14 mouse cellular contexts compared by ENCODE assay signal in genomic region chr10:75743369-75743768, GRCm38 (mm10). TPM values are rescaled to one million over a fixed set of nuclear protein-coding genes. Genes with fewer than 3 reads are reported as not detected.
A peak's percentile ranks its signal among the peaks of the same experiment; 100 is the strongest.
DNase-seq lines count a peak whose midpoint lies in the region; ATAC-seq and TF ChIP-seq lines count a peak whose summit lies in the region.
"Had no signal": no experiment of that assay in that cellular context is flagged by ENCODE, and none has a peak within 500 bp of the region (broad histone marks: within the 10 kb centered on the region; RNA-seq: fewer than 3 reads in every experiment).

No protein-coding gene starts in this region.

- no peak for DNase-seq in forebrain, embryonic 11.5 days (ENCODE audit: low spot score)
- DNase-seq in cerebellum, postnatal 14 days, result peak; percentile 38 to 66
- DNase-seq in layer of hippocampus, adult 2 months (ENCODE audit: low spot score in 2 of 2), result peak; percentile 75 to 83
- DNase-seq in right cerebral cortex, adult 18-20 months, result peak; percentile 86
- DNase-seq in adrenal gland, postnatal 4 days (ENCODE audit: low spot score in 2 of 2), result no peak
- DNase-seq in embryo, embryonic 11 days, result no peak
- no peak for DNase-seq in gastrocnemius, postnatal 4 days (ENCODE audit: low spot score in 2 of 2)

- no peak for TF ChIP-seq CTCF in layer of hippocampus, adult 2 months (conservative IDR thresholded peaks at IDR 0.05)

- no peaks in the 10 kb centered on the region for H3K4me1 ChIP-seq in forebrain, embryonic 13.5 days
- H3K4me1 ChIP-seq in forebrain, embryonic 11.5 days (replicated peaks; ENCODE audit: control insufficient read depth, insufficient read depth, low read length), result no peaks in the 10 kb centered on the region
- H3K4me1 ChIP-seq: liver, embryonic 15.5 days; neural tube, embryonic 12.5 days had no signal

- H3K9ac ChIP-seq in forebrain, embryonic 13.5 days, result no peak overlapping the region
- no peak overlapping the region for H3K9ac ChIP-seq in forebrain, embryonic 11.5 days (ENCODE audit: low read length)
- H3K9ac ChIP-seq: liver, embryonic 15.5 days; neural tube, embryonic 12.5 days had no signal

- peak; percentile 40 for ATAC-seq in forebrain, embryonic 13.5 days
- ATAC-seq in forebrain, embryonic 11.5 days (replicated peaks; ENCODE audit: low FRiP score), result no peak

- no peak overlapping the region for H3K4me2 ChIP-seq in forebrain, embryonic 13.5 days
- no peak overlapping the region for H3K4me2 ChIP-seq in forebrain, embryonic 11.5 days (ENCODE audit: low read depth, low read length, severe bottlenecking)
- H3K4me2 ChIP-seq: liver, embryonic 15.5 days; neural tube, embryonic 12.5 days had no signal

- no peak overlapping the region for H3K4me3 ChIP-seq in forebrain, embryonic 13.5 days
- H3K4me3 ChIP-seq in forebrain, embryonic 11.5 days (ENCODE audit: low read depth, low read length), result no peak overlapping the region
- peak overlapping the region; percentile 24; the same call in 1 of the 2 replicates for H3K4me3 ChIP-seq in layer of hippocampus, adult 2 months
- H3K4me3 ChIP-seq: liver, embryonic 15.5 days; neural tube, embryonic 12.5 days had no signal

- no peaks in the 10 kb centered on the region for H3K27me3 ChIP-seq in forebrain, embryonic 13.5 days
- H3K27me3 ChIP-seq in forebrain, embryonic 11.5 days (ENCODE audit: control insufficient read depth, insufficient read depth, low read length), result no peaks in the 10 kb centered on the region
- H3K27me3 ChIP-seq: liver, embryonic 15.5 days; neural tube, embryonic 12.5 days had no signal

- peaks cover 91% of the 10 kb centered on the region for H3K36me3 ChIP-seq in forebrain, embryonic 13.5 days (ENCODE audit: poor library complexity, severe bottlenecking)
- H3K36me3 ChIP-seq in forebrain, embryonic 11.5 days (ENCODE audit: control insufficient read depth, insufficient read depth, low read length), result peaks cover 18% of the 10 kb centered on the region; the same call in 1 of the 2 replicates

- WGBS in forebrain, embryonic 13.5 days, result 88% methylated on average over 12 of the region's 12 CpGs
- 93% methylated on average over 12 of the region's 12 CpGs for WGBS in forebrain, embryonic 11.5 days

- peak overlapping the region; percentile 63 for H3K27ac ChIP-seq in forebrain, embryonic 13.5 days
- no peak overlapping the region for H3K27ac ChIP-seq in forebrain, embryonic 11.5 days (ENCODE audit: low read depth, low read length)
- H3K27ac ChIP-seq in layer of hippocampus, adult 2 months, result peak overlapping the region; percentile 85
- H3K27ac ChIP-seq: liver, embryonic 15.5 days; neural tube, embryonic 12.5 days had no signal

- no peaks in the 10 kb centered on the region for H3K9me3 ChIP-seq in forebrain, embryonic 13.5 days (replicated peaks)
- no peaks in the 10 kb centered on the region for H3K9me3 ChIP-seq in forebrain, embryonic 11.5 days (ENCODE audit: control insufficient read depth, low read length)
- H3K9me3 ChIP-seq: liver, embryonic 15.5 days; neural tube, embryonic 12.5 days had no signal

RNA-seq across cellular contexts. Expression of gene Cabin1, which starts 20.8 kb away (rescaled TPM):
- 36.9 and 46.1 TPM in 2 replicates for polyA plus RNA-seq in forebrain, embryonic 13.5 days (2015; fragmentation: Nextera tagmentation; extraction: Ambion mirVana)
- polyA plus RNA-seq in forebrain, embryonic 11.5 days (2014; fragmentation: Nextera tagmentation; extraction: Ambion mirVana), result 41.8 and 49.1 TPM in 2 replicates
- total RNA-seq in layer of hippocampus, adult 2 months (2021), result 10 to 100 TPM; 68.0 to 70.4 TPM
- 10 to 100 TPM; 49.4 to 58.5 TPM for total RNA-seq in adrenal gland, postnatal 4 days (2021)
- 10 to 100 TPM; 29.1 to 30.4 TPM for total RNA-seq in gastrocnemius, postnatal 4 days (2021)

RNA-seq across cellular contexts. Expression of gene Ddt, which starts 29.8 kb away (rescaled TPM):
- 72.2 and 87.4 TPM in 2 replicates for polyA plus RNA-seq in forebrain, embryonic 13.5 days (2015; fragmentation: Nextera tagmentation; extraction: Ambion mirVana)
- 81.2 and 84.3 TPM in 2 replicates for polyA plus RNA-seq in forebrain, embryonic 11.5 days (2014; fragmentation: Nextera tagmentation; extraction: Ambion mirVana)
- 10 to 100 TPM; 42.3 to 46.4 TPM for total RNA-seq in layer of hippocampus, adult 2 months (2021)
- 10 to 100 TPM; 57.0 to 67.9 TPM for total RNA-seq in adrenal gland, postnatal 4 days (2021)
- 10 to 100 TPM; 28.2 to 29.4 TPM for total RNA-seq in gastrocnemius, postnatal 4 days (2021)

RNA-seq across cellular contexts. Expression of gene Gm20441, which starts 37.4 kb away (rescaled TPM):
- polyA plus RNA-seq in forebrain, embryonic 13.5 days (2015; fragmentation: Nextera tagmentation; extraction: Ambion mirVana), result not detected in 2 replicates
- polyA plus RNA-seq in forebrain, embryonic 11.5 days (2014; fragmentation: Nextera tagmentation; extraction: Ambion mirVana), result not detected in 2 replicates
- under 1 TPM in 1 of 2 experiments, not detected in 1; 0.56 TPM for total RNA-seq in layer of hippocampus, adult 2 months (2021)
- total RNA-seq in adrenal gland, postnatal 4 days (2021), result under 1 TPM in 1 of 2 experiments, not detected in 1; 0.82 TPM
- total RNA-seq in gastrocnemius, postnatal 4 days (2021), result not detected
- total RNA-seq: adrenal gland, adult 18-20 months; hematopoietic stem cell, adult 5-6 weeks; megakaryocyte-erythroid progenitor cell, adult 5-6 weeks had no signal
- polyA plus RNA-seq: embryonic facial prominence, embryonic 11.5 days; liver, embryonic 15.5 days; neural tube, embryonic 12.5 days had no signal

RNA-seq across cellular contexts. Expression of gene Gstt3, which starts 37.8 kb away (rescaled TPM):
- polyA plus RNA-seq in forebrain, embryonic 13.5 days (2015; fragmentation: Nextera tagmentation; extraction: Ambion mirVana), result 0.45 and 0.52 TPM in 2 replicates
- polyA plus RNA-seq in forebrain, embryonic 11.5 days (2014; fragmentation: Nextera tagmentation; extraction: Ambion mirVana), result 1.2 and 1.6 TPM in 2 replicates
- total RNA-seq in layer of hippocampus, adult 2 months (2021), result 1 to 10 TPM; 1.6 to 1.8 TPM
- total RNA-seq in adrenal gland, postnatal 4 days (2021), result 10 to 100 TPM; 12.7 to 21.7 TPM
- total RNA-seq in gastrocnemius, postnatal 4 days (2021), result 1 to 10 TPM; 5.4 to 6.8 TPM

RNA-seq across cellular contexts. Expression of gene Gstt1, which starts 55.0 kb away (rescaled TPM):
- polyA plus RNA-seq in forebrain, embryonic 13.5 days (2015; fragmentation: Nextera tagmentation; extraction: Ambion mirVana), result 6.4 and 6.5 TPM in 2 replicates
- polyA plus RNA-seq in forebrain, embryonic 11.5 days (2014; fragmentation: Nextera tagmentation; extraction: Ambion mirVana), result 4.6 and 5.2 TPM in 2 replicates
- total RNA-seq in layer of hippocampus, adult 2 months (2021), result 1 to 10 TPM; 6.7 to 7.2 TPM
- total RNA-seq in adrenal gland, postnatal 4 days (2021), result 10 to 100 TPM; 21.1 to 30.2 TPM
- 10 to 100 TPM; 10.2 to 11.8 TPM for total RNA-seq in gastrocnemius, postnatal 4 days (2021)

Comparison
In these comparisons a context has a peak if more than half of its experiments do, and no peak if none do; other contexts are left out.
1. DNase-seq: peak in cerebellum, postnatal 14 days (2 of 2), layer of hippocampus, adult 2 months (2 of 2) and right cerebral cortex, adult 18-20 months (single experiment); none in forebrain, embryonic 11.5 days (single experiment), adrenal gland, postnatal 4 days (0 of 2), embryo, embryonic 11 days (single experiment) and gastrocnemius, postnatal 4 days (0 of 2).